Mouse (Mus musculus) liver, postnatal 0 days (tissue): ENCODE results near the gene 4930579G24Rik. TPM values are rescaled to one million over a fixed set of nuclear protein-coding genes. Genes with fewer than 3 reads are reported as not detected.

Source experiments
- ATAC-seq: fragments of 200-750 bp; cut with Nextera tagmentation; 2 replicates; pipeline ENCODE4 v1.8.0; 2017; ENCODE audit warnings: mild to moderate bottlenecking, moderate library complexity
- DNase-seq: peaks from one replicate; pipeline ENCODE4 v3.0.0-alpha.2; 2016
- H3K27ac ChIP-seq: fragments of 300-500 bp; sonication (generic); 2 replicates; pipeline ENCODE4 v1.5.1; 2014; ENCODE audit warnings: antibody characterized with exemption, moderate library complexity, mild to moderate bottlenecking, low read depth
- H3K27me3 ChIP-seq: fragments of 300-500 bp; sonication (generic); 2 replicates; pipeline ENCODE4 v1.6.1; 2014; ENCODE audit warnings: low read length, control low read depth, mixed read lengths; ENCODE audit not compliant: insufficient read depth
- H3K36me3 ChIP-seq: fragments of 300-500 bp; sonication (generic); replicated peaks from 2 replicates; pipeline ENCODE4 v1.6.1; 2014; ENCODE audit warnings: mild to moderate bottlenecking, control low read depth, low read length, moderate library complexity, mixed read lengths; ENCODE audit not compliant: insufficient read depth
- H3K4me1 ChIP-seq: fragments of 300-500 bp; sonication (generic); 2 replicates; pipeline ENCODE4 v1.6.1; 2014; ENCODE audit warnings: antibody characterized with exemption, mild to moderate bottlenecking, control low read depth; ENCODE audit not compliant: insufficient read depth
- H3K4me2 ChIP-seq: fragments of 300-500 bp; sonication (generic); 2 replicates; pipeline ENCODE4 v1.6.1; 2014; ENCODE audit warnings: low read depth, mild to moderate bottlenecking, low read length, moderate library complexity, mixed read lengths
- H3K4me3 ChIP-seq: fragments of 300-500 bp; sonication (generic); 2 replicates; pipeline ENCODE4 v1.5.1; 2014; ENCODE audit warnings: low read depth, low read length
- H3K9ac ChIP-seq: fragments of 300-500 bp; sonication (generic); replicated peaks from 2 replicates; pipeline ENCODE4 v1.6.1; 2014; ENCODE audit warnings: mild to moderate bottlenecking, moderate library complexity
- H3K9me3 ChIP-seq: fragments of 300-500 bp; sonication (generic); 2 replicates; pipeline ENCODE4 v1.6.1; 2016; ENCODE audit warnings: mild to moderate bottlenecking, control low read depth, low read length, mixed read lengths
- CTCF ChIP-seq: sonication (generic); IDR thresholded peaks from 2 replicates; pipeline ENCODE4 v1.5.1; 2016; ENCODE audit warnings: antibody characterized with exemption, low read depth
- EP300 ChIP-seq: IDR thresholded peaks from 2 replicates; pipeline ENCODE4 v1.6.1; 2016; ENCODE audit warnings: antibody characterized with exemption, low read depth, mild to moderate bottlenecking
- WGBS: fragments of 180-500 bp; shearing (Covaris S2); extraction: QIAGEN DNeasy Blood & Tissue Kit; methylation state at CpG from one replicate; pipeline ENCODE4 v1.1.7; 2014; ENCODE audit not compliant: insufficient replicate concordance; 5-methylcytosine and 5-hydroxymethylcytosine counted together
- polyA plus RNA-seq: library from polyadenylated mRNA; unstranded; fragments of >200 nt; fragmentation: Nextera tagmentation; extraction: Ambion mirVana; gene quantifications from 2 replicates; pipeline ENCODE4 v1.2.1, GENCODE M21; 2015

Gene 4930579G24Rik
- 8.7 and 9.6 TPM in 2 replicates for polyA plus RNA-seq

- H3K27me3 ChIP-seq = no peaks in the 10 kb centered on the region
- peak within 1 kb of the TSS; percentile 96 for H3K27ac ChIP-seq
- peak; percentile 94 for ATAC-seq
- peak within 1 kb of the TSS; percentile 86 for H3K4me3 ChIP-seq
- WGBS = under 1% methylated on average over 60 of the region's 60 CpGs
- peak; percentile 94 for DNase-seq
- H3K9ac ChIP-seq = peak within 1 kb of the TSS; percentile 87
- TF ChIP-seq CTCF (no peak; the same call in 1 of the 2 replicates), EP300 (no peak; the same call in 1 of the 2 replicates)
- H3K4me1 ChIP-seq = 0 out of 2 replicates have a peak, but pooled peaks cover 6% of the 10 kb centered on the region
- peak within 1 kb of the TSS; percentile 85 for H3K4me2 ChIP-seq
- H3K9me3 ChIP-seq = 0 out of 2 replicates have a peak, but pooled peaks cover 2% of the 10 kb centered on the region
- peaks cover 10% of the 10 kb centered on the region for H3K36me3 ChIP-seq
These were observed at the start of gene 4930579G24Rik for GRCm38 (mm10) chr3:79628561-79629415. 4930579G24Rik (plus strand) TSS chr3:79629079.

GRCm38 (mm10) chr3:79579891-79580575 lies 48.8 kb upstream of the 4930579G24Rik start:
- Histone ChIP-seq H3K9ac (no peak overlapping the region), H3K27me3 (no peaks in the 10 kb centered on the region), H3K36me3 (no peaks in the 10 kb centered on the region), H3K9me3 (no peaks in the 10 kb centered on the region), H3K4me2 (0 out of 2 replicates have a peak overlapping the region, but pooled peaks have one; percentile 13), H3K27ac (peak overlapping the region; percentile 84), H3K4me3 (no peak overlapping the region), H3K4me1 (peaks cover 11% of the 10 kb centered on the region)
- DNase-seq = no peak
- ATAC-seq = peak; percentile 92
- peak; percentile 99 for TF ChIP-seq EP300
- TF ChIP-seq CTCF = no peak
- WGBS = 47% methylated on average over 5 of the region's 5 CpGs

GRCm38 (mm10) chr3:79586804-79587203 lies 42.1 kb upstream of the 4930579G24Rik start:
- no peak overlapping the region for H3K4me3 ChIP-seq
- H3K9ac ChIP-seq = no peak overlapping the region
- peak; percentile 92 for DNase-seq
- no peak overlapping the region for H3K27ac ChIP-seq
- 2% methylated on average over 6 of the region's 6 CpGs for WGBS
- no peaks in the 10 kb centered on the region for H3K27me3 ChIP-seq
- no peaks in the 10 kb centered on the region for H3K36me3 ChIP-seq
- ATAC-seq = peak; percentile 68
- no peak overlapping the region for H3K4me2 ChIP-seq
- TF ChIP-seq EP300 (no peak), CTCF (peak; percentile 99)
- H3K9me3 ChIP-seq = no peaks in the 10 kb centered on the region
- peaks cover 3% of the 10 kb centered on the region; the same call in 1 of the 2 replicates for H3K4me1 ChIP-seq

GRCm38 (mm10) chr3:79589671-79590070 lies 39.2 kb upstream of the 4930579G24Rik start:
- TF ChIP-seq EP300 = no peak
- TF ChIP-seq CTCF = no peak
- Histone ChIP-seq H3K36me3 (peaks cover 9% of the 10 kb centered on the region), H3K4me2 (no peak overlapping the region), H3K27me3 (no peaks in the 10 kb centered on the region), H3K4me1 (peaks cover 9% of the 10 kb centered on the region; the same call in 1 of the 2 replicates), H3K9ac (no peak overlapping the region), H3K9me3 (no peaks in the 10 kb centered on the region), H3K27ac (no peak overlapping the region), H3K4me3 (no peak overlapping the region)
- ATAC-seq = no peak
- WGBS = 67% methylated on average over 2 of the region's 2 CpGs
- no peak for DNase-seq

GRCm38 (mm10) chr3:79590863-79591792 lies 37.8 kb upstream of the 4930579G24Rik start, which contains the start of gene Ppid:
Ppid (plus strand) TSS chr3:79591342.
- Histone ChIP-seq H3K9ac (peak within 1 kb of the TSS; percentile 86), H3K9me3 (no peaks in the 10 kb centered on the region), H3K4me2 (peak within 1 kb of the TSS; percentile 89), H3K4me3 (peak within 1 kb of the TSS; percentile 82), H3K27me3 (no peaks in the 10 kb centered on the region), H3K4me1 (peaks cover 9% of the 10 kb centered on the region; the same call in 1 of the 2 replicates), H3K36me3 (peaks cover 22% of the 10 kb centered on the region), H3K27ac (peak within 1 kb of the TSS; percentile 89)
- peak; percentile 89 for ATAC-seq
- WGBS = 2% methylated on average over 63 of the region's 63 CpGs
- TF ChIP-seq CTCF = 0 out of 2 replicates have a peak, but pooled peaks have one; percentile 20
- 0 out of 2 replicates have a peak, but pooled peaks have one; percentile 30 for TF ChIP-seq EP300
- DNase-seq = peak; percentile 89
